Mouse (Mus musculus) thymus, postnatal 25 days (tissue): ENCODE data around the gene 4632433K11Rik.
A peak's percentile ranks its signal among the peaks of the same experiment; 100 is the strongest.
"Not testable (repeated sequence)": the region's sequence is repeated elsewhere in the genome, so short reads cannot be mapped to it uniquely, and the experiment has no call there.

Experiments used
- DNase-seq: peaks from one replicate; pipeline ENCODE4 v3.0.0; 2022

Gene 4632433K11Rik

DNA sequence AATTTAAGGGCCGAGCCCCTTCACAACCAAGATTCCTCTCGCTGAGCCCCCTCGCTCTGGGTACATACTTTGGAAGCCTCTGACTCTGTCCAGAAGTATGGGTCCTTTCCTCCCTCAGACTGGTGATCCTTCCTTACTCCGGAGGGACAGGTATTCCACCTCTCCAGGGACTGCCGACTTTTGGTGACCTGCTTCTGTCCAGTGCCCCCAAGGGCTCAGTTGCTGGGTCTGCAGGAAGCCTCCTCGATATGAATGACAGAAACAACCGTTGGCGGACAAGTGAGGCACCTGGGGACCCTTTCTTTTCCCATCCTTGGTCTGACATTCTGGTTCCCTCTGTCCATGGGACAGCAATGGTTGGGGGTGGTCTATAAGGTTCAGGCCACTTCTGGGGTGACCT is 23.5 kb downstream of the 4632433K11Rik start:
- DNase-seq = no peak

DNA sequence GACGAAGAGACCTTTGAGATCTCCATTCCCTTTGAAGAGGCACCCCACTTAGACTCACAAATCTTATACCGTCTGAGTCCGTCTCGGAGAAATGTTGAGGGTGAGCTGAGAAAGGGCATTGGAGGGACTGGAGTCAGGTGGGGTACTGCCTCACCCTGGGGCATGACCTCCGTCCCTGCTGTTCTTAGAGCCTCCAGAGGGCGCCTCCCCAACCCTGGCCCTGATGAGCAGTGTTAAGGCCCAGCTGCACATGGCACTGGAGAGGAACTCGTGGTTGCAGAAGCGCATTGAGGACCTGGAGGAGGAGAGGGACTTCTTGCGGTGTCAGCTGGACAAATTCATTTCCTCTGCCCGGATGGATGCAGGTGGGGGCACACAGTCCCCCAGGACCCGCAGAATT is 23.9 kb downstream of the 4632433K11Rik start:
- DNase-seq = peak; percentile 39

DNA sequence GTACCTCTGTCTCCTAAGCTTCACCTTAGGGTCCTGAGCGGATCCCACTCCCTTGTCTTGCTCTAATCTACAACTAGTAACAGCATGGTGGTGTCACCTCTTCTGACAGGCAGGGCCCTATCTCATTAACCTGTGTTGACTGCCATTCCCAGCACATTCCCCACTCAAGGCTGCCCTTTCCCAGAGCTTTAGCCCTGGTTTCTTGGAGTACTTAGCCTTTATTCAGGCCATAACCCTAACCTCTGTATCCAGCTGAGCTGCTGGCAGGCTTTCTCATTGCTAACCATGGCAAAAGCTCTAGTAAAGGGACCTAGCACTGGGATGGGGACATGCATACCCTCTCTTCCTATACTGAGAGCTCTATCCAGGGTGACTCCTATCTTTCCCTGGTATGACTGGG is 24.7 kb downstream of the 4632433K11Rik start:
- DNase-seq = no peak

DNA sequence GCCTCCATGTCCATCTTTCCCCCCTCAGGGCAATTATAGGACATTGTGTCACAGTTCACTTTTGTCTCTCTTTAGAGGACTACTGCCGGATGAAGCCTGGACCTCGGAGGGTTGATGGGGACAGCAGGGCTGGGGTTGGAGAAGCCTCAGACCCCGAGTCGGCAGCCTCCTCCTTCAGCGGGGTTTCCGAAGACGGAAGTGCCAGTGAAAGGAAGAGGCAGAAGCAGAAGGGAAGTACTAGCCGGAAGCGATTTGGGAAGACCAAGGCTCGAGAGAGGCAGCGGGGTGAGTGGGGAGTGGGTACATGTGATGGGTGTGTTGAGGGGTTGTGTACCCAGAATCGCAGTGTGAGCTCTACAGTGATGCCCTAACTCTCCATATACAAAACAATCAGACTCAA is 25.5 kb downstream of the 4632433K11Rik start:
- no peak for DNase-seq

DNA sequence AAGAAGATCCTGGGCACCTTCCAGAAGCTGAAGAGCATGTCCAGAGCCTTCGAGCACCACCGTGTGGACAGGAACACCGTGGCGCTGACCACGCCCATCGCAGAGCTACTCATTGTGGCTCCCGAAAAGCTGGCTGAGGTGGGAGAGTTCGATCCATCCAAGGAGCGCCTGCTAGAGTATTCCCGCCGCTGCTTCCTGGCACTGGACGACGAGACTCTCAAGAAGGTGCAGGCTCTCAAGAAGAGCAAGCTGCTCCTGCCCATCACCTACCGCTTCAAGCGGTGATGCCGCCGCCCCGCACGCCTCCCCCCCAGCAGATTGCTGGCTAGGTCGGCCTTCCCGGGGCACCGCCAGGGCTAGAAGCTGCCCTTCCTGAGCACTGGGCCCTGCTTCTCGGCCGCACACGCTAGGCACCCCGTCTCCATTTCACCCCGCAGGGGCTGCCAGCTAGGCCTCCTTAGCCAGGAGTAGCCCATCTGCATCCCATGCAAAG is 26.4 kb downstream of the 4632433K11Rik start:
- peak; percentile 66 for DNase-seq

DNA sequence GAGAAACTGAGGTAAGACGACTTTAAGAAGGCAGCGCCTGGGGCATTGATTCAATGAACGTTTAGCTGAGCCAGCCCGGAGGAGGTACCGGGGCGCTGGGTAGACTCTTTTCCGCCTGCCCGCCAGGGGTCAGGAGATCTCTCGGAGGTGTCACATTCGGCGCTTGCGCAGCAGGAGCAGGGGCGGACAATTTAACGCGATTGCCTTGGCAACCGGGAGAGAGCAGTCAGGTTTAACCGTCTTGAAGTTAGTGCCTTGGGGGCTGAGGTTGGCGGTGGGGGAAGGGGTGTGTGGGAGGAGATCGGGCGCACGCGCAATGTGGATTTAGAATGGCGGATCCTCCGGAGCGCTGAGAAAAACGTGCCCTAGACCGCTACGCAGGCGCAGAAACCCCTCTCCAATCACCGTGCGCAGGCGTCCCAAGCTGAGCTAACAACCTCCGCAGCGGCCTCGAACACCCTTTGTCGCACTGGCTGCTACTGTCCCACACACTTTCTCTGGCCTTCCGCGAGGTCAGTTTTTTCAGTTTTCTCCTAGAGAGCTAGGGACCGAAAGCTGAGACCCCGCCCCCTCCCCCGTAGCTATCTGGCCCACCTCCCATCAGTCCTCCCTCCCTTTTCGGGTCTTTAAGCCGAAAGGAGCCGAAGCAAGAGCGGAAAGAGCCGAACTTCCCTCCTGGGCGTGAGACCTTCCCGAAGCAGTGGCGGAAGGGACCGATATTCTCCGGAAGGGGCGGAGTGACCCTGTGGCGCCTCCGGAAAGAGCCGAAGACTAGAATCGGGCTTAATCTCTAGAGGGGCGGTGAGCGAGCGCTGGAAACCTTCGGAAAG is 27.2 kb downstream of the 4632433K11Rik start:
- DNase-seq = peak; percentile 99

DNA sequence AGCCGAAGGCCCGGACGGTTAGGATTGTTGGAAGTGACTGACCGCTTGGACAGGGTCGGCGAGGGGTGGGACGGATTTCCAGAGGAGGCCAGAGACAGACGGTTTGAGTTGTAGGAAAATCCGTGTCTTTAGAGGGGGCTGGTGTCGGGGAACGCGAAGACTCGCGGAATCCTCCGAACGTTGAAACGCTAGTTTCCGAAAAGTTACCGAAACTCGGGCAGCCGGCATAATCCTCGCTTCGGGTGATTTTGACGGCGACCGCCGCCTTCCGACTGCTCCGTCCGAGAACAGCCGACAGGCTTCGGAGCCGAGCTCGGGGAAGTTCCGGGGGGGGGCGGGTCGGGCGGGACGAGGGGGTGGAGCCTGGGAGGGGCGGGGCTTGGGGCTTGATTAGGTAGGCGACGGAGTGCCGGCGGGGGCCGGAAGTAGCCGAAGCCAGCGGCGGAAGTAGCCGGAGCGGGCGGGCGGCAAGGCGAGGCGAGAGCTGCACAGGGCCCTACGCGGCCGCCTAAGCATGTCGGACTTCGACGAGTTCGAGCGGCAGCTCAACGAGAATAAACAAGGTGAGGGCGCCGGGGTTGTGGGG is 27.9 kb downstream of the 4632433K11Rik start, which contains the start of gene U2af2:
Gene U2af2 (plus strand): TSS at position 370 of the 586 bp plus-strand sequence.
- DNase-seq = peak; percentile 94

DNA sequence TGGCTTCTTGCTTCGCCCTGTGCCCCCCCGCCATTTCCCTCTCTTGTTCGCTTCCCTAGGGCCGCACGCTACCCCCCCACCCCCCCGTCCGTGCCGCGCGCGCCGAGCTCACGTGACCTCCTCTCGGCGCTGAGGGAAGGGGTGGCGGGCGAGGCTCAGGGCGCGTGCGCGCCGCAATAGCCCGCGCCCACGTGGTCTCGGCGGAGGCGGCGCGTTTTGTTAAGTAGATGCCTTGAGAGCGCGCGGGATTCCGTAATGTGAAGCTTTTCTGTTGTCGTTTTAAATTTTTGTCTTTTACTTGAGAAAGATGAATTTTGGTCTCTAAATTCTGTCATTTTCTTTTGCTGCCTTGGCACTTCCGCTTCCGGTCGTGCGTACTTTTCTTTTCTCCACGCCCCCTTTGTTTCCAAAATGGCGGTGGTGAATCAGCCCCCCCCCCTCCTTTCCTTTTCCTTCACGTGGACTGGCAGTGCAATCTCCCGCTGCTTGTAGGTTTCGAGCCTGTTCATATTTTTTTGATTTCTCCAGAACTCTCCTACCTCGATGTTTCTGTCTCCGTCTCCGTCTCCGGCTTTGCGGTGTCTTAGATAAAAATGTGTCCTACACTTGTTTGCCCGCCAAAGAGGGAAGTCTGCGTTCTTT is 28.6 kb downstream of the 4632433K11Rik start:
- DNase-seq = no peak

DNA sequence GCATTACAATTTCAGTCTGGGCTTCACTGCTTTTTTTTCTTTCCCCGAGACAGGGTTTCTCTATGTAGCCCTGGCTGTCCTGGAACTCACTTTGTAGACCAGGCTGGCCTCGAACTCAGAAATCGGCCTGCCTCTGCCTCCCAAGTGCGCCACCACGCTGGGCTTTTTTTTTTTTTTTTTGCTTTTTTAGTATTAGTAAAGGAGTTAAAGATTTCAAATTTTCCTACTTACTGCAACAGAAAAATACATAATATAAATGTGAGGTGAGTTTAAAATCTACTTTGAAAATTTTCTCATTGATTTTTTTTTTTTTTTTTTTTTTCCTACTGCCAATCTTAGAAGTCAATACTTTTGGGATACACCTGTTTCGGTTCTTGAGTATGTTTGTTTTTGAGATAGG is 31.0 kb downstream of the 4632433K11Rik start:
- no peak for DNase-seq

DNA sequence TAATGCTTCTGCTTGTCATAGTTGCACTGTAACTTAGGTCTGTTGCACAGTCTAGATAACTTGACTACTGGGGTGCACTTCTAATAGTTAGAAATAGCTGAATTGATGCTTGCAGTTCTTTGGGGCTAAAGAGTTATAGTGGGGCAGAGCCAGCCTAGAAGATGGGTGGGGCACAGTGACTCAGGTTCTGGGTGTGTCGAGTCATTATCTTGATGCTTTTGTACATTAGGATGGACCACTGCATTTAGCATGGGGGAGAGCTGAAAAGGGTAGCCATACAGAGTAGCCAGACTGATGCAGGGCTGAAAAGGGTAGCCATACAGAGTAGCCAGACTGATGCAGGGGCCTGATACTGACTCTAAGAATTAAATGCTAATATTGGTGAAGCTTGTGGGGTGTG is 39.7 kb downstream of the 4632433K11Rik start:
- DNase-seq = no peak

DNA sequence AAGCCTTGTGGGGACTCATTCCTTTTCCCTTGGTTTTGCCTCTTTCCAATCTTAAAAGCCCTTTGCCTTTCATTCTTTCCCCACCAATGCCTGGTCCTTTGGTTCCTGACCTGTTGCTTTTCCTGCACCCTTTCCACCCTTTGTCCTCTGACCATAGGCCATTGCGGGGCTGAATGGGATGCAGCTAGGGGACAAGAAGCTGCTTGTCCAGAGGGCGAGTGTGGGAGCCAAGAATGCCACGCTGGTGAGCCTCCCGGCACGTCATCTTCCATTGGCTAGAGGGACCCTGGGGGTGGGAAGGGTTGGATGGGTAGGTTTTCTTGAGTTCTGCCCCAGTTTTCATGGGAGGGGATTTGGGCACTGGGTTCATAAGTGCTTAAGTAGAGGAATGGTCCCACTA is 41.1 kb downstream of the 4632433K11Rik start:
- no peak for DNase-seq

DNA sequence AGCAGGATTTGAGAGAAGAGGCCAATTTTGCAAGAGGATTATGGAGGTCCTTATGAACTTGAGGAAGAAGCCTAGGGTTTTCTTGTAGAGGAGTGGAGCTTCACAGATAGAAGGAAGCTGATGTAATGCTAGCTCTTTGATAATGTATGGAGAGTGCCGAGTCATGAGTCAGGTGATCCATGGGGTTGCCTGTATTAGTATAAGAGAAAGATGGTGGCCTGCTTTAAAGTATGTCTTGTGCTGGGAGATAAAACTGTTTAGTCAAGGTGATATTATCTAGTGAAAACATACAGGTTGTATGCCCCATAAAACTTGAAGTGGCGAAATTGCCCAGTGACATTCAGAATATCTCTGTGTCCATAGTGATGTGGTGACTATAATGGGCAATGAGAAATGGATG is 43.0 kb downstream of the 4632433K11Rik start:
- no peak for DNase-seq

DNA sequence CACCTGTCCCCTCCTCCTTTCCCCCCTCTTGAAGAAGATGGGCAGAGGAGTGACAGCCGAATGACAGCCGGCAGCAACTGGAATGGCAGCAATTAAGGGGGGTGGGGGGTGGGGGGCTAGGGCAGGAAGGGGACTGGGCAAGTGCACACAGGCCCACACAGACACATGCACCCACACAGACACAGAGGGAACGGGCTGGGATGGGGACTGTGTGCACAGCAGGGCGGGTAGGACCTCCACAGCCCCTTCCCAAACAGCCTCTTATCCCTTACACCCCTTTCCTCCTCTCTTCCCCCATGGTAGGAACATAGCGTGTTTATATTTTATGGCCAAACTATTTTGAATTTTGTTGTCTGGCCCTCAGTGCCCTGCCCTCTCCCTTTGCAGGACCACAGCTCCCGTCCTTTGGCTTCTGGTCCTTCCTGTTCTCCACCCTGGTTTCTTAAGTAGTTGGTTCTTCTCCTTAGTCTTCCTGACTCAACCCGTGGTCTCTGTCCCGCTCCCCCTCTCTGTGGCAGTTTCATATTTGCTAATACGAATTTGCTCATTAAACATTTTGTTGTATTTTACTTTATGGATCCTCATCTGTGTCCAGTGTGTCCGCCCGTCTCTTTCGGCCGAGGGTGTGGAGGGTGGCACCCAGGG is 45.6 kb downstream of the 4632433K11Rik start:
- not testable (repeated sequence) for DNase-seq

DNA sequence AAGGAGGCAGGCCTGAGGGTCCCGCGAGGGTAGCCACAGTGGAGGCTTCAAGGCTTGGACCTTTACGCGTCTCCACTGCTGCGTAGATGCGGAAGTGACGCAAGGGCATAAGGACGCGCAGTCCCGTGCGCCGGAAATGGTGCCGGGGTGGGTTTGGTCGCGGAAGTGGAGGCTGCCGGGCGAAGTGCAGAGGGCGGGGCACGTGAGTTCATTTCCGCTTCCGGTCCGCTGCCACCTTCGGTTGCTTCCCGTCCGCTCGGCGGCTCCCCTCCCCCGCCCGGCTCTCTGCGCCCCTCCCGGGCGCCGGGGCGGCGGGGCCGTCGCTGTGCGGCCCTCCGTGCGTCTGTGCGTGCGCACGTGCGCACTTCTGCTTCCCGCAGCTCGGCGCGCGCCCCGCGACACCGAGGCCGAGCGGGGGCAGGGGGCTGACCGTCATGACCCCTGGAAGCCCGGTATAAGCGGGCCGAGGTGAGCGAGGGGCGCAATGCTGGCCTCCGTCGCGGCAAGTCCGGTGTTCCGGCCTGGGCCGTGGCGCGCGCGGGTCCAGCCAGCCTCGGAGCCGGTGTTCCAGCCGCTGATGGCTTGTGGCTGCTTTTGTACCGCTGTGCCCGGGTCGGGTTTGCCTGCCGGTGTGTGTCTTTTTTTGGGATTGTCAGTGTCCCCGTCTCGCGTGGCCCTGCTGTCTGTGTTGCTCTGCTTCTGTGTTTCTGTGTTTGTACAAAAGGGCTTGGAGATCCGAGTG is 46.3 kb downstream of the 4632433K11Rik start, which contains the start of gene Epn1:
Gene Epn1 (plus strand): TSS at position 226 of the 742 bp plus-strand sequence.
- peak; percentile 96 for DNase-seq

DNA sequence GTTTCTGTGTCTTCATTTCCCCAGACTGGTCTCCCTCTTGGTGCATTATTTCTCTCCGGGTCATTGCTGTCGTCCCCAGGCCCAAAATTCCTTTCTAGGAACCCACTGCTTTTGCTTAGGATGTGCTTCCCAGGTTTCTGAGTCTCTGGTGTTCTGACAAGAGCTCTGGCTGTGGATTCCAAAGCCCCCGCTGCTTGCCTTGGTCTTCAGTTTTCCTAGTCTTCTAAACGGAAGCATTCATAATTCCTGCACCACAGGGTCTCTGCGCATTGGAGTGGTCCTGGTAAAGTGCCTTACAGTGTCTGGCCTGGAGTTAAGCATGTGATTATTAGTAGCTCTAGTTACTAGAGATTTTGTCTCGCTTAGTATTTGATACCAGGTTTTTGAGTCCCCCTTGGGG is 46.9 kb downstream of the 4632433K11Rik start:
- no peak for DNase-seq

DNA sequence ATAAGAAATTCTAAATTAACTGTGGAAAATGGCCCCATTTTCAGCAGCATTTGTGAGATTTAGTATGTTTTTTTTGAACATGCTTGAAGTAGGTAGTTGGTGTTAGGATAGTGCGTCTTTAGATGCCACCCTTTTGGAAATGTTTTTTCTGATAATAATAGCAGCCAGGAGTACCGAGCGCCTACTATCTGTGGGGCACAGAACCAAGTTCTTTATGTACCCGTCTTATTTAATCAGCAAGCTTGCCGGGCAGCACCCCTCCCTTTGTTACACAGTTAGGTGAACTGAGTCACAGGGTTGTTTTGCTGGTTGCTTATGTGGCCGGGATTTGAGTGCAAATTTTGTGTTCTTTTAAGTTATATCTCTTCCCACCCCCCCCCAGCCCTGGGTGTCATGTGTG is 47.3 kb downstream of the 4632433K11Rik start:
- DNase-seq = no peak

DNA sequence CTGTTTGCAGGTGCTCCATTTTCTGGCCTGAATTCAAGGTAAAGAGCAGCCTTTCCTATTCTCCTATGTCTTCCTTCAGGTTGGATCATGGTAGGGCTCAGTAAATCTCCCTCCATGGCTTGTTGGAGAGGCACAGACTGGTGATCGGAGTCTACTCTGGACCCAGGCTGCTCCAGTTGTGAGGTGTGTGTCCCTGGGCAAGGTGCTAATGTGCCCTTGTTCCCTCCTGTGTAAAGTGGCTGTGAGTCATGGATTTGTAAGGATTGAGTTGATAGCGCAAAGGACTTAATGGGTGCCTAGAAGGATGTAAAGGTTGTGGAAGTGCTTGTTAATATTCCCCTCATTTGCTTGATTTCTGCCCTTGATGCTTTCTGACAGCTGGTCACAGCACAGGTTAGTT is 48.0 kb downstream of the 4632433K11Rik start:
- no peak for DNase-seq

DNA sequence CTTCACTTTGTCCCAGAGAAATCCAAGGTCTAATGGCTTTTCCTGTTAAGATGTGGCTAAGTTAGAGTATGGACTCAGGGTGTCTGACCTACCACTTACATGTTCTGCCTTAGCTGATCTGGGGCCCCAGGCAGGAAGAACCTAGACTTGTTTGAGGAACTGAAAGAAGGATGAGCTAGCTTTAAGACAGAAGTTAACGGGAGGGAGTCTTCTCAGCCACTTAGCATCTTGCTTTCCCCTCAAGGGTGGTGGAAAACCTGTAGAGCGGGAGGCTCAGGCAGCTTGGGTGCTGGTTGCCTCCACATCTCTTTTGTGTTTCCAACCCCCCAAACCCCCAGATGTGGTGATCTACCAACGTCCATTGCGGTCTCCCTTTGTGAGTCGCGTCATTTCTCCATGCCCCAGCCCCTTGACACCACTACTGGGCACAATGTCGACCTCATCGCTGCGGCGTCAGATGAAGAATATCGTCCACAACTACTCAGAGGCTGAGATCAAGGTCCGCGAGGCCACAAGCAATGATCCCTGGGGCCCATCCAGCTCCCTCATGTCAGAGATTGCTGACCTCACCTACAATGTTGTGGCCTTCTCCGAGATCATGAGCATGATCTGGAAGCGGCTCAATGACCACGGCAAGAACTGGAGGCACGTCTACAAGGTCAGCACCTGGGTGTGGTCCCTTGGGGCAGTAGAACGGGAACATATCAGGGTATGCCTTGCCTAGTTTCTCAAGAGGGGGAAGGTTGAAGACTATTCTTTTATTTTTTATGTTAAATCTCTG is 49.6 kb downstream of the 4632433K11Rik start:
- DNase-seq = no peak
